Mouse (Mus musculus) CD4-positive, CD25-positive, alpha-beta regulatory T cell, adult 2 months (primary cell): ENCODE measurements at regions not wholly inside any gene's neighbourhood (a gene's known extent, or its start where the extent isn't known, plus 50 kb on each side); places are given as distances from the start of the nearest gene placed in this dataset.

Experiments
- DNase-seq: peaks from one replicate; pipeline ENCODE4 v3.0.0-alpha.2; 2012; ENCODE audit warnings: low read depth, low spot score

GRCm38 (mm10) chr3:3000199-3000598 is 2750.4 kb upstream of the Gm8797 start:
- DNase-seq = peak; percentile 59

GRCm38 (mm10) chr3:3001224-3001623 is 2749.4 kb upstream of the Gm8797 start:
- DNase-seq = no peak

GRCm38 (mm10) chr3:3001639-3002038 is 2749.0 kb upstream of the Gm8797 start:
- DNase-seq = no peak

GRCm38 (mm10) chr3:3003425-3003824 is 2747.2 kb upstream of the Gm8797 start:
- DNase-seq = no peak

GRCm38 (mm10) chr3:3011111-3011510 is 2739.5 kb upstream of the Gm8797 start:
- no peak for DNase-seq

- DNase-seq = no peak
Measured at GRCm38 (mm10) chr3:3012951-3013350, 2737.7 kb upstream of the Gm8797 start.

- DNase-seq = no peak
Measured at GRCm38 (mm10) chr3:3014978-3015377, 2735.6 kb upstream of the Gm8797 start.

GRCm38 (mm10) chr3:3016572-3016971 is 2734.0 kb upstream of the Gm8797 start:
- DNase-seq = no peak

GRCm38 (mm10) chr3:3032793-3033192 is 2717.8 kb upstream of the Gm8797 start:
- DNase-seq = no peak
